Comparison of ENCODE assay signal across 19 mouse cellular contexts in genomic region chr12:105075496-105075895, GRCm38 (mm10). TPM values are rescaled to one million over a fixed set of nuclear protein-coding genes. Genes with fewer than 3 reads are reported as not detected.
A peak's percentile ranks its signal among the peaks of the same experiment; 100 is the strongest.
DNase-seq lines count a peak whose midpoint lies in the region; ATAC-seq and TF ChIP-seq lines count a peak whose summit lies in the region.
"Had no signal": no experiment of that assay in that cellular context is flagged by ENCODE, and none has a peak within 500 bp of the region (broad histone marks: within the 10 kb centered on the region; RNA-seq: fewer than 3 reads in every experiment).

No protein-coding gene starts in this region.

- 65% methylated on average over 7 of the region's 7 CpGs for WGBS in midbrain, embryonic 13.5 days
- WGBS in limb, embryonic 10.5 days: 72% methylated on average over 7 of the region's 7 CpGs

- H3K4me3 ChIP-seq in midbrain, embryonic 13.5 days (replicated peaks): no peak overlapping the region
- H3K4me3 ChIP-seq in limb, embryonic 10.5 days: no peak overlapping the region
- H3K4me3 ChIP-seq: embryonic facial prominence, embryonic 12.5 days; gastrocnemius, adult 2 months; intestine, embryonic 15.5 days; limb, embryonic 15.5 days; midbrain, embryonic 12.5 days; neural tube, embryonic 12.5 days had no signal

- no peak overlapping the region for H3K4me2 ChIP-seq in midbrain, embryonic 13.5 days (replicated peaks)
- H3K4me2 ChIP-seq: embryonic facial prominence, embryonic 12.5 days; intestine, embryonic 15.5 days; limb, embryonic 15.5 days; midbrain, embryonic 12.5 days; neural tube, embryonic 12.5 days had no signal

- H3K36me3 ChIP-seq in midbrain, embryonic 13.5 days: no peaks in the 10 kb centered on the region
- no peaks in the 10 kb centered on the region for H3K36me3 ChIP-seq in limb, embryonic 10.5 days
- H3K36me3 ChIP-seq: embryonic facial prominence, embryonic 12.5 days; intestine, embryonic 15.5 days; limb, embryonic 15.5 days; midbrain, embryonic 12.5 days; neural tube, embryonic 12.5 days had no signal

- TF ChIP-seq CTCF in brain, embryonic 14.5 days (IDR thresholded peaks at IDR 0.05; ENCODE audit: borderline replicate concordance, extremely low read depth, insufficient read depth, insufficient read length): no peak

- H3K4me1 ChIP-seq in midbrain, embryonic 13.5 days (replicated peaks): peaks cover 15% of the 10 kb centered on the region
- H3K4me1 ChIP-seq in limb, embryonic 10.5 days: peaks cover 10% of the 10 kb centered on the region
- H3K4me1 ChIP-seq: intestine, embryonic 15.5 days; limb, embryonic 15.5 days; neural tube, embryonic 12.5 days had no signal

- peak; percentile 25 for DNase-seq in embryo, embryonic 10.5 days (ENCODE audit: low spot score)
- DNase-seq in embryo, embryonic 11 days: no peak
- DNase-seq in kidney, postnatal 10 days: peak; percentile 45
- DNase-seq in kidney, adult 8-10 months: no peak
- peak; percentile 60 for DNase-seq in brain, embryonic 14.5 days (ENCODE audit: low read depth)
- no peak for DNase-seq in limb, embryonic 10.5 days (ENCODE audit: low spot score)
- no peak for DNase-seq in adrenal gland, postnatal 25 days
- DNase-seq: cerebellum, adult 2 months; gastrocnemius, adult 2 months; heart, postnatal 10 days; liver, postnatal 0 days; lung, postnatal 36 days; thymus, adult 2 months had no signal

- TF ChIP-seq POLR2A in brain, embryonic 14.5 days (IDR thresholded peaks at IDR 0.05; ENCODE audit: borderline replicate concordance, extremely low read depth, insufficient read depth, insufficient read length, poor library complexity, severe bottlenecking): no peak

- H3K27ac ChIP-seq in midbrain, embryonic 13.5 days: 0 out of 2 replicates have a peak overlapping the region, but pooled peaks have one; percentile 14
- H3K27ac ChIP-seq in limb, embryonic 10.5 days: no peak overlapping the region
- H3K27ac ChIP-seq: embryonic facial prominence, embryonic 12.5 days; gastrocnemius, adult 2 months; intestine, embryonic 15.5 days; limb, embryonic 15.5 days; midbrain, embryonic 12.5 days; neural tube, embryonic 12.5 days had no signal

- H3K9me3 ChIP-seq in midbrain, embryonic 13.5 days: no peaks in the 10 kb centered on the region
- H3K9me3 ChIP-seq in limb, embryonic 10.5 days (replicated peaks): no peaks in the 10 kb centered on the region
- H3K9me3 ChIP-seq: embryonic facial prominence, embryonic 12.5 days; intestine, embryonic 15.5 days; limb, embryonic 15.5 days; midbrain, embryonic 12.5 days; neural tube, embryonic 12.5 days had no signal

- H3K27me3 ChIP-seq in midbrain, embryonic 13.5 days: no peaks in the 10 kb centered on the region
- H3K27me3 ChIP-seq in limb, embryonic 10.5 days (ENCODE audit: low read depth, poor library complexity, severe bottlenecking): no peaks in the 10 kb centered on the region
- H3K27me3 ChIP-seq: embryonic facial prominence, embryonic 12.5 days; intestine, embryonic 15.5 days; limb, embryonic 15.5 days; neural tube, embryonic 12.5 days had no signal

- peak; percentile 34; the same call in 1 of the 2 replicates for ATAC-seq in midbrain, embryonic 13.5 days
- ATAC-seq: intestine, embryonic 15.5 days; liver, postnatal 0 days had no signal

- no peak overlapping the region for H3K9ac ChIP-seq in midbrain, embryonic 13.5 days (replicated peaks)
- H3K9ac ChIP-seq: embryonic facial prominence, embryonic 12.5 days; intestine, embryonic 15.5 days; limb, embryonic 15.5 days; liver, postnatal 0 days; midbrain, embryonic 12.5 days; neural tube, embryonic 12.5 days had no signal

RNA-seq across cellular contexts. Expression of gene Glrx5, which starts 43.0 kb away (rescaled TPM):
- 71.3 and 95.6 TPM in 2 replicates for polyA plus RNA-seq in brain, embryonic 14.5 days (2012; rRNA removed)
- polyA plus RNA-seq in midbrain, embryonic 13.5 days (2015; fragmentation: Nextera tagmentation; extraction: Ambion mirVana): 139 and 148 TPM in 2 replicates
- polyA plus RNA-seq in limb, embryonic 10.5 days (2016; fragmentation: Nextera tagmentation; extraction: Ambion mirVana): 215 and 255 TPM in 2 replicates
- total RNA-seq in adrenal gland, postnatal 25 days (2021): 183 and 235 TPM in 2 replicates

Comparison
In these comparisons a context has a peak if more than half of its experiments do, and no peak if none do; other contexts are left out.
1. DNase-seq: peak in embryo, embryonic 10.5 days (single experiment), kidney, postnatal 10 days (single experiment) and brain, embryonic 14.5 days (single experiment); none in embryo, embryonic 11 days (single experiment), kidney, adult 8-10 months (0 of 2), limb, embryonic 10.5 days (single experiment) and adrenal gland, postnatal 25 days (single experiment).